Mouse (Mus musculus): ENCODE measurements around the gene Hspa2.

DNA sequence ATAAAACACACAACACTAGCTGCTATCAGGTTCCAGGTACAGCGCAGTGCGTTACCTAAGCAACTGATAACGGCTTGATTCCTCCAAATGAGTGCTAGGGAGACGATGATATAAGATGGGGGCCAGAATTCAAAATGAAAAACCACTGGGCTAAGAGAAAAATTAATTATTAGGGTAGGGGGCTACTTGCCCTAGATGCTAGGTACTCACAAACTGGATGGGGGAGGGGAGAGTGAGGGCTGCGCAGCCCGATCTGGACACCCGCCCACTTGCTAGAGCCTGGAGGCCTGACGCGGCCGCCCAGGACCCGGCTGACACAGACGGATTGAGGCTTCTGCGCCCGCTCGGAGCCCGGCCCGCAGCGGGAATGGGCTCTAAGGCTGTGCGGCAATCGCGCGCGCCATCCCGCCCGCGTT lies 35.2 kb upstream of the Hspa2 start:
- TF ChIP-seq ETS1 (conservative IDR thresholded peaks at IDR 0.05; ENCODE audit: low read depth, low read length): 0 out of 2 replicates have a peak, but pooled peaks have one; percentile 7
- TF ChIP-seq NELFE (IDR thresholded peaks at IDR 0.05; ENCODE audit: low read depth, low read length): no peak
- no peak for TF ChIP-seq SMC3 (IDR thresholded peaks at IDR 0.05; ENCODE audit: low read depth, low read length)
- no peak for TF ChIP-seq EP300 (IDR thresholded peaks at IDR 0.05; ENCODE audit: low read length)
- no peak for TF ChIP-seq CTCF (conservative IDR thresholded peaks at IDR 0.05 in 1 of 2, IDR thresholded peaks at IDR 0.05 in 1 of 2; ENCODE audit: low read depth in 2 of 2, low read length in 2 of 2)
- TF ChIP-seq USF1 (IDR thresholded peaks at IDR 0.05; ENCODE audit: low read depth, low read length): no peak
- TF ChIP-seq ELF1 (IDR thresholded peaks at IDR 0.05; ENCODE audit: low read depth, low read length): no peak

All from CH12.LX (cell line).